Mouse (Mus musculus) CH12.LX (cell line): ENCODE measurements around the gene Xndc1.

ENCODE experiments used
- E2F4 ChIP-seq: IDR thresholded peaks from 2 replicates; pipeline ENCODE4 v1.6.1; 2011; ENCODE audit warnings: low read depth, low read length, improper control_type of control experiment; ENCODE audit not compliant: insufficient replicate concordance
- GABPA ChIP-seq: IDR thresholded peaks from 2 replicates; pipeline ENCODE4 v1.6.1; 2012; ENCODE audit warnings: low read depth, low read length, improper control_type of control experiment, inconsistent platforms; ENCODE audit not compliant: insufficient replicate concordance
- HCFC1 ChIP-seq: IDR thresholded peaks from 2 replicates; pipeline ENCODE4 v1.6.1; 2012; ENCODE audit warnings: low read depth, mild to moderate bottlenecking, inconsistent platforms, low read length, improper control_type of control experiment
- MAFK ChIP-seq: IDR thresholded peaks from 2 replicates; pipeline ENCODE4 v1.6.1; 2011; ENCODE audit warnings: low read length, improper control_type of control experiment; ENCODE audit not compliant: insufficient replicate concordance
- NELFE ChIP-seq: IDR thresholded peaks from 2 replicates; pipeline ENCODE4 v1.6.1; 2011; ENCODE audit warnings: low read depth, low read length, improper control_type of control experiment
- POLR2A ChIP-seq: IDR thresholded peaks from 2 replicates; pipeline ENCODE4 v1.6.1; 2011; ENCODE audit warnings: low read depth, mild to moderate bottlenecking, improper control_type of control experiment, low read length
- ZMIZ1 ChIP-seq: IDR thresholded peaks from 2 replicates; pipeline ENCODE4 v1.6.1; 2012; ENCODE audit warnings: low read depth, mild to moderate bottlenecking, inconsistent platforms, low read length, improper control_type of control experiment

GRCm38 (mm10) chr7:102035534-102035933, 29.8 kb upstream of the Xndc1 start:
- TF ChIP-seq HCFC1 (no peak), GABPA (no peak), E2F4 (no peak), POLR2A (no peak), ZMIZ1 (no peak), MAFK (no peak), NELFE (no peak)
